Mouse (Mus musculus): ENCODE data around the gene Lrrc4b.

Gene Lrrc4b

GRCm38 (mm10) chr7:44464511-44464910, 35.7 kb downstream of the Lrrc4b start:
- DNase-seq (ENCODE audit: low spot score): peak; percentile 88

GRCm38 (mm10) chr7:44465111-44465510, 36.3 kb downstream of the Lrrc4b start, which contains the start of gene Aspdh:
Gene Aspdh (plus strand): TSS chr7:44465391.
- DNase-seq (ENCODE audit: low spot score): peak; percentile 21

GRCm38 (mm10) chr7:44466006-44466887, 37.4 kb downstream of the Lrrc4b start:
- DNase-seq (ENCODE audit: low spot score): peak; percentile 32

GRCm38 (mm10) chr7:44466888-44467311, 38.1 kb downstream of the Lrrc4b start:
- peak; percentile 35 for DNase-seq (ENCODE audit: low spot score)

- peak; percentile 97 for DNase-seq (ENCODE audit: low spot score)
These were observed 39.1 kb downstream of the Lrrc4b start, which contains the start of gene Josd2 for GRCm38 (mm10) chr7:44467811-44468411. Gene Josd2 (plus strand): TSS chr7:44467980.

- peak; percentile 23 for DNase-seq (ENCODE audit: low spot score)
These were observed 39.9 kb downstream of the Lrrc4b start for GRCm38 (mm10) chr7:44468644-44469285.

- DNase-seq (ENCODE audit: low spot score): peak; percentile 13
These were observed 41.2 kb downstream of the Lrrc4b start for GRCm38 (mm10) chr7:44469677-44470675.

GRCm38 (mm10) chr7:44470696-44471612, 42.1 kb downstream of the Lrrc4b start:
- DNase-seq (ENCODE audit: low spot score): no peak

- no peak for DNase-seq (ENCODE audit: low spot score)
These were observed 43.2 kb downstream of the Lrrc4b start for GRCm38 (mm10) chr7:44471880-44472557.

- DNase-seq (ENCODE audit: low spot score): no peak
These were observed 43.7 kb downstream of the Lrrc4b start for GRCm38 (mm10) chr7:44472558-44472885.

- DNase-seq (ENCODE audit: low spot score): no peak
These were observed 44.3 kb downstream of the Lrrc4b start for GRCm38 (mm10) chr7:44472961-44473646.

GRCm38 (mm10) chr7:44474419-44474818, 45.6 kb downstream of the Lrrc4b start:
- DNase-seq (ENCODE audit: low spot score): peak; percentile 90

GRCm38 (mm10) chr7:44475046-44475614, 46.3 kb downstream of the Lrrc4b start:
- peak; percentile 32 for DNase-seq (ENCODE audit: low spot score)

- DNase-seq (ENCODE audit: low spot score): no peak
These were observed 54.1 kb downstream of the Lrrc4b start for GRCm38 (mm10) chr7:44482836-44483435.

GRCm38 (mm10) chr7:44484109-44484508, 55.3 kb downstream of the Lrrc4b start:
- DNase-seq (ENCODE audit: low spot score): no peak

- DNase-seq (ENCODE audit: low spot score): peak; percentile 87
These were observed 56.2 kb downstream of the Lrrc4b start for GRCm38 (mm10) chr7:44484841-44485571.

- peak; percentile 5 for DNase-seq (ENCODE audit: low spot score)
These were observed 56.9 kb downstream of the Lrrc4b start for GRCm38 (mm10) chr7:44485572-44486195.
